Mouse (Mus musculus) myocyte (in vitro differentiated cells): Measurements from ENCODE around the gene Hdac9.

ENCODE experiments used
- CEBPB ChIP-seq: IDR thresholded peaks from 2 replicates; pipeline ENCODE4 v1.6.1; 2011; ENCODE audit warnings: mild to moderate bottlenecking, moderate library complexity; ENCODE audit not compliant: poor library complexity, insufficient read depth, severe bottlenecking
- E2F4 ChIP-seq: IDR thresholded peaks from one replicate; pipeline ENCODE4 v1.6.1; 2011; ENCODE audit warnings: mild to moderate bottlenecking, control low read depth, moderate library complexity; ENCODE audit not compliant: insufficient read depth
- MAX ChIP-seq: IDR thresholded peaks from one replicate; pipeline ENCODE4 v1.6.1; 2011; ENCODE audit warnings: low read depth, mild to moderate bottlenecking, control low read depth
- MYOD1 ChIP-seq, 3 experiments: IDR thresholded peaks; one replicate each; pipeline ENCODE4 v1.6.1; 2011; ENCODE audit warnings: control low read depth in 2 of 3, low read depth in 2 of 3, mild to moderate bottlenecking in 2 of 3, moderate library complexity in 1 of 3; ENCODE audit not compliant: insufficient read length in 2 of 3, control insufficient read depth in 1 of 3
- MYOG ChIP-seq, 3 experiments: IDR thresholded peaks; one replicate each; pipeline ENCODE4 v1.6.1; 2011; ENCODE audit warnings: control low read depth in 2 of 3, low read depth in 2 of 3, mild to moderate bottlenecking in 2 of 3; ENCODE audit not compliant: insufficient read length in 2 of 3, control insufficient read depth in 1 of 3, insufficient read depth in 1 of 3
- POLR2A ChIP-seq: IDR thresholded peaks from one replicate; pipeline ENCODE4 v1.6.1; 2011; ENCODE audit warnings: low read depth, mild to moderate bottlenecking, control low read depth, moderate library complexity; ENCODE audit not compliant: insufficient read length
- REST ChIP-seq: IDR thresholded peaks from one replicate; pipeline ENCODE4 v1.6.1; 2011; ENCODE audit warnings: mild to moderate bottlenecking, control low read depth, moderate library complexity; ENCODE audit not compliant: insufficient read depth, insufficient read length
- SRF ChIP-seq: IDR thresholded peaks from one replicate; pipeline ENCODE4 v1.6.1; 2011; ENCODE audit warnings: low read depth; ENCODE audit not compliant: control insufficient read depth, insufficient read length
- TCF12 ChIP-seq: IDR thresholded peaks from one replicate; pipeline ENCODE4 v1.6.1; 2011; ENCODE audit warnings: mild to moderate bottlenecking, control low read depth; ENCODE audit not compliant: poor library complexity, insufficient read depth, severe bottlenecking
- TCF3 ChIP-seq: IDR thresholded peaks from one replicate; pipeline ENCODE4 v1.6.1; 2011; ENCODE audit warnings: low read depth, control low read depth; ENCODE audit not compliant: insufficient read length

GRCm38 (mm10) chr12:34379681-34380080, 537.2 kb downstream of the Hdac9 start:
- TF ChIP-seq POLR2A (no peak), MYOD1 (IDR thresholded peaks at IDR 0.05; ENCODE audit: control insufficient read depth in 1 of 3, insufficient read length in 2 of 3, low read depth in 2 of 3) (no peak), E2F4 (no peak), TCF12 (no peak), MAX (no peak), REST (no peak), TCF3 (no peak), CEBPB (no peak), SRF (no peak), MYOG (IDR thresholded peaks at IDR 0.05; ENCODE audit: control insufficient read depth in 1 of 3, insufficient read depth in 1 of 3, insufficient read length in 2 of 3, low read depth in 2 of 3) (no peak)
